12 mouse cellular contexts compared by ENCODE assay signal in the genomic region with DNA sequence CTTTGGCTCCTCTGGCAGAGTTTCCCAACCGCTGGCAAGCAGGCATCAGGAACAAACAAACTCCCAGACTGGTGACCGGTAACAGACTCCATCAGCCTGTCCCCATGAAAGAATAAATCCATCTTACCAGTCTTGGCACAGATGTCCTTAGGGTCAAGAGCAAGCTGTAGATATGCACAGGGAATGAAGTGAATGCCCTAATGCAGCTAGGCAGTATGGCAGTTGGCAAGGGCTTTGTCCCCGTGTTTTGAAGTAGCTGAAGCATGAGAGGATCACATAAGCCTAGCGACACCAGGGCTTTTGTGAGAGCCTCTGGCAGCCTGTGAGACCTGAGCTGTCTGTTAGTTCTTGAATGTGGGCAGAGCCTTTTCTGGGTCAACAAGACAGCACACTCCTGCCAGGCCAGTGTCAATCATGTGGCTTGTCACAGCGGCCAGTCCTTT.
DNase-seq lines count a peak whose midpoint lies in the region; ATAC-seq and TF ChIP-seq lines count a peak whose summit lies in the region.
"Had no signal": no experiment of that assay in that cellular context is flagged by ENCODE, and none has a peak within 500 bp of the region (broad histone marks: within the 10 kb centered on the region; RNA-seq: fewer than 3 reads in every experiment).

No protein-coding gene starts in this region.

- TF ChIP-seq CTCF in kidney, postnatal 0 days (IDR thresholded peaks at IDR 0.05; ENCODE audit: low read depth) = no peak

- no peak overlapping the region for H3K27ac ChIP-seq in embryonic facial prominence, embryonic 14.5 days (replicated peaks; ENCODE audit: low read depth, low read length)
- H3K27ac ChIP-seq in embryonic facial prominence, embryonic 10.5 days (replicated peaks) = no peak overlapping the region
- H3K27ac ChIP-seq in kidney, postnatal 0 days = no peak overlapping the region
- peak overlapping the region; percentile 44; the same call in 1 of the 2 replicates for H3K27ac ChIP-seq in forebrain, embryonic 14.5 days (ENCODE audit: low read depth, low read length)
- no peak overlapping the region for H3K27ac ChIP-seq in midbrain, embryonic 15.5 days
- H3K27ac ChIP-seq: liver, embryonic 13.5 days had no signal

- H3K36me3 ChIP-seq in embryonic facial prominence, embryonic 14.5 days (ENCODE audit: control insufficient read depth, insufficient read depth, low read length) = no peaks in the 10 kb centered on the region
- H3K36me3 ChIP-seq in embryonic facial prominence, embryonic 10.5 days (replicated peaks) = no peaks in the 10 kb centered on the region
- no peaks in the 10 kb centered on the region for H3K36me3 ChIP-seq in kidney, postnatal 0 days (ENCODE audit: insufficient read depth, low read length)
- no peaks in the 10 kb centered on the region for H3K36me3 ChIP-seq in forebrain, embryonic 14.5 days (ENCODE audit: control insufficient read depth, insufficient read depth, low read length)
- H3K36me3 ChIP-seq in midbrain, embryonic 15.5 days (replicated peaks) = no peaks in the 10 kb centered on the region
- H3K36me3 ChIP-seq: liver, embryonic 13.5 days had no signal

- H3K4me3 ChIP-seq in embryonic facial prominence, embryonic 14.5 days (ENCODE audit: low read depth, low read length) = no peak overlapping the region
- no peak overlapping the region for H3K4me3 ChIP-seq in embryonic facial prominence, embryonic 10.5 days
- no peak overlapping the region for H3K4me3 ChIP-seq in kidney, postnatal 0 days (replicated peaks; ENCODE audit: low read depth, low read length)
- H3K4me3 ChIP-seq in forebrain, embryonic 14.5 days (ENCODE audit: low read depth, low read length) = no peak overlapping the region
- H3K4me3 ChIP-seq in midbrain, embryonic 15.5 days = no peak overlapping the region
- H3K4me3 ChIP-seq: liver, embryonic 13.5 days had no signal

- DNase-seq in embryonic facial prominence, embryonic 14.5 days (ENCODE audit: low spot score) = no peak
- no peak for DNase-seq in embryonic facial prominence, embryonic 10.5 days (ENCODE audit: low spot score)
- peak; percentile 34 for DNase-seq in kidney, postnatal 0 days (ENCODE audit: low spot score)
- no peak for DNase-seq in kidney, postnatal 4 days
- peak; percentile 87 for DNase-seq in forebrain, embryonic 14.5 days (ENCODE audit: low spot score)
- DNase-seq in MN1 (ENCODE audit: low spot score) = no peak
- no peak for DNase-seq in urinary bladder, postnatal 14 days (ENCODE audit: low spot score)
- DNase-seq: embryo, embryonic 11 days; kidney, postnatal 36 days; liver, embryonic 13.5 days; right cerebral cortex, adult 18-20 months had no signal

- H3K9ac ChIP-seq in embryonic facial prominence, embryonic 14.5 days (ENCODE audit: low read depth, low read length) = no peak overlapping the region
- H3K9ac ChIP-seq in kidney, postnatal 0 days (ENCODE audit: low read depth, low read length) = no peak overlapping the region
- H3K9ac ChIP-seq in forebrain, embryonic 14.5 days (ENCODE audit: low read length) = no peak overlapping the region
- no peak overlapping the region for H3K9ac ChIP-seq in midbrain, embryonic 15.5 days
- H3K9ac ChIP-seq: liver, embryonic 13.5 days had no signal

- no peaks in the 10 kb centered on the region for H3K4me1 ChIP-seq in embryonic facial prominence, embryonic 14.5 days (ENCODE audit: control insufficient read depth, insufficient read depth, low read length)
- peaks cover 3% of the 10 kb centered on the region; the same call in 1 of the 2 replicates for H3K4me1 ChIP-seq in embryonic facial prominence, embryonic 10.5 days
- no peaks in the 10 kb centered on the region for H3K4me1 ChIP-seq in kidney, postnatal 0 days (replicated peaks; ENCODE audit: insufficient read depth, low read length)
- H3K4me1 ChIP-seq in forebrain, embryonic 14.5 days (ENCODE audit: control insufficient read depth, insufficient read depth, low read length) = peaks cover 13% of the 10 kb centered on the region
- peaks cover 5% of the 10 kb centered on the region; the same call in 1 of the 2 replicates for H3K4me1 ChIP-seq in midbrain, embryonic 15.5 days
- H3K4me1 ChIP-seq: liver, embryonic 13.5 days had no signal

- 64% methylated on average over 5 of the region's 5 CpGs for WGBS in embryonic facial prominence, embryonic 14.5 days
- 74% methylated on average over 5 of the region's 5 CpGs for WGBS in embryonic facial prominence, embryonic 10.5 days
- 37% methylated on average over 5 of the region's 5 CpGs for WGBS in kidney, postnatal 0 days
- WGBS in forebrain, embryonic 14.5 days = 14% methylated on average over 5 of the region's 5 CpGs
- whole genome bisulfite sequencing in midbrain, embryonic 15.5 days = 39% methylated on average over 5 of the region's 5 CpGs

- peak; percentile 12; the same call in 1 of the 2 replicates for ATAC-seq in embryonic facial prominence, embryonic 14.5 days (ENCODE audit: low read depth)
- ATAC-seq in kidney, postnatal 0 days (replicated peaks; ENCODE audit: low FRiP score, low read depth) = no peak
- ATAC-seq in forebrain, embryonic 14.5 days = peak; percentile 94
- ATAC-seq in midbrain, embryonic 15.5 days (replicated peaks) = peak; percentile 41; the same call in 1 of the 2 replicates

- no peaks in the 10 kb centered on the region for H3K27me3 ChIP-seq in embryonic facial prominence, embryonic 14.5 days (replicated peaks; ENCODE audit: control insufficient read depth, insufficient read depth, low read length)
- no peaks in the 10 kb centered on the region for H3K27me3 ChIP-seq in embryonic facial prominence, embryonic 10.5 days (replicated peaks; ENCODE audit: low read depth, poor library complexity, severe bottlenecking)
- H3K27me3 ChIP-seq in kidney, postnatal 0 days (ENCODE audit: insufficient read depth, low read length) = no peaks in the 10 kb centered on the region
- H3K27me3 ChIP-seq in forebrain, embryonic 14.5 days (replicated peaks; ENCODE audit: control insufficient read depth, insufficient read depth, low read length) = no peaks in the 10 kb centered on the region
- H3K27me3 ChIP-seq in midbrain, embryonic 15.5 days (replicated peaks) = no peaks in the 10 kb centered on the region
- H3K27me3 ChIP-seq: liver, embryonic 13.5 days had no signal

- no peak overlapping the region for H3K4me2 ChIP-seq in embryonic facial prominence, embryonic 14.5 days (ENCODE audit: low read depth, low read length)
- H3K4me2 ChIP-seq in kidney, postnatal 0 days (ENCODE audit: low read length) = no peak overlapping the region
- no peak overlapping the region for H3K4me2 ChIP-seq in forebrain, embryonic 14.5 days (ENCODE audit: low read length)
- H3K4me2 ChIP-seq in midbrain, embryonic 15.5 days = no peak overlapping the region
- H3K4me2 ChIP-seq: liver, embryonic 13.5 days had no signal

- H3K9me3 ChIP-seq in embryonic facial prominence, embryonic 14.5 days (ENCODE audit: control insufficient read depth, low read length) = no peaks in the 10 kb centered on the region
- no peaks in the 10 kb centered on the region for H3K9me3 ChIP-seq in embryonic facial prominence, embryonic 10.5 days
- no peaks in the 10 kb centered on the region for H3K9me3 ChIP-seq in kidney, postnatal 0 days (replicated peaks; ENCODE audit: low read length)
- no peaks in the 10 kb centered on the region for H3K9me3 ChIP-seq in forebrain, embryonic 14.5 days (replicated peaks; ENCODE audit: control insufficient read depth, low read length)
- H3K9me3 ChIP-seq in midbrain, embryonic 15.5 days = no peaks in the 10 kb centered on the region
- H3K9me3 ChIP-seq: liver, embryonic 13.5 days had no signal

Comparison
In these comparisons a context has a peak if more than half of its experiments do, and no peak if none do; other contexts are left out.
1. DNase-seq: peak in kidney, postnatal 0 days (single experiment) and forebrain, embryonic 14.5 days (single experiment); none in embryonic facial prominence, embryonic 14.5 days (single experiment), embryonic facial prominence, embryonic 10.5 days (single experiment), kidney, postnatal 4 days (0 of 2), MN1 (single experiment) and urinary bladder, postnatal 14 days (single experiment).